Mouse (Mus musculus): ENCODE measurements around the gene Col23a1. TPM values are rescaled to one million over a fixed set of nuclear protein-coding genes. Genes with fewer than 3 reads are reported as not detected.

The Col23a1 gene
- polyA plus RNA-seq, 1 experiment = 10.3 TPM

- Histone ChIP-seq H3ac (ENCODE audit: control insufficient read depth, insufficient read length) (no peak overlapping the region), H3K36me3 (ENCODE audit: control insufficient read depth, insufficient read depth) (no peaks in the 10 kb centered on the region), H3K4me3 (no peak overlapping the region), H3K27me3 (ENCODE audit: control insufficient read depth, insufficient read depth, insufficient read length) (peaks cover 5% of the 10 kb centered on the region), H3K4me2 (ENCODE audit: low read depth) (no peak overlapping the region), H3K79me2 (ENCODE audit: control insufficient read depth, insufficient read depth) (no peaks in the 10 kb centered on the region)
- TF ChIP-seq REST (IDR thresholded peaks at IDR 0.05; ENCODE audit: insufficient read depth, insufficient read length) = no peak
- no peak for TF ChIP-seq MYOG (IDR thresholded peaks at IDR 0.05; ENCODE audit: control insufficient read depth in 1 of 3, insufficient read depth in 1 of 3, insufficient read length in 2 of 3, low read depth in 2 of 3)
- no peak for TF ChIP-seq TCF3 (IDR thresholded peaks at IDR 0.05; ENCODE audit: insufficient read length, low read depth)
- TF ChIP-seq USF1 (IDR thresholded peaks at IDR 0.05; ENCODE audit: low read depth) = no peak
- TF ChIP-seq E2F4 (IDR thresholded peaks at IDR 0.05; ENCODE audit: insufficient read depth) = no peak
- TF ChIP-seq POLR2AphosphoS2 (IDR thresholded peaks at IDR 0.05; ENCODE audit: insufficient read length, low read depth) = no peak
- TF ChIP-seq TCF12 (IDR thresholded peaks at IDR 0.05; ENCODE audit: insufficient read depth, poor library complexity, severe bottlenecking) = no peak
Measured at GRCm38 (mm10) chr11:51555066-51555465, 265.3 kb downstream of the Col23a1 start.

DNA sequence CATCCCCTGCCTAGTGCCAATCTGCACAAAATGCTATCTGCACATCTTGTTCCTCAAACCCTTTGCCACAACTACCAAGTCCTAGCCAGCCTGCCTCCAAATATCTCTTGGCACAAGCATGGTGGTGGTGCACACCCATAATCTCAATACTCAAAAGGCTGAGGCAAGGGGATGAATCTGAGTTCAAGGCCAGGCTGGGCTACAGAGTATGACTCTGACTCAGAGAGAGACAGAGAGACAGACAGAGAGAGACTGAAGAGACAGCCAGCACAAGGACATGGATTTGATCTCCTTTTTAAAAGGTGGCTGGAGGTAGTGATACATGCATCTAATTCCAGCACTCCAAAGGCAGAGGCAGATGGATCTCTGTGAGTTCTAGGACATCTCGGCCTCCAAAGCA lies 273.6 kb downstream of the Col23a1 start:
- Histone ChIP-seq H3K79me2 (ENCODE audit: control insufficient read depth, insufficient read depth) (no peaks in the 10 kb centered on the region), H3K27me3 (ENCODE audit: control insufficient read depth, insufficient read depth, insufficient read length) (peaks cover 49% of the 10 kb centered on the region), H3ac (ENCODE audit: control insufficient read depth, insufficient read length) (no peak overlapping the region), H3K4me3 (no peak overlapping the region), H3K36me3 (ENCODE audit: control insufficient read depth, insufficient read depth) (no peaks in the 10 kb centered on the region), H3K4me2 (ENCODE audit: low read depth) (no peak overlapping the region)
- TF ChIP-seq MYOG (IDR thresholded peaks at IDR 0.05; ENCODE audit: control insufficient read depth in 1 of 3, insufficient read depth in 1 of 3, insufficient read length in 2 of 3, low read depth in 2 of 3) = no peak
- TF ChIP-seq POLR2A (IDR thresholded peaks at IDR 0.05; ENCODE audit: insufficient read length, low read depth) = no peak
- TF ChIP-seq E2F4 (IDR thresholded peaks at IDR 0.05; ENCODE audit: insufficient read depth) = no peak
- no peak for TF ChIP-seq TCF12 (IDR thresholded peaks at IDR 0.05; ENCODE audit: insufficient read depth, poor library complexity, severe bottlenecking)
- no peak for TF ChIP-seq REST (IDR thresholded peaks at IDR 0.05; ENCODE audit: insufficient read depth, insufficient read length)
- no peak for TF ChIP-seq CEBPB (IDR thresholded peaks at IDR 0.05; ENCODE audit: insufficient read depth, poor library complexity, severe bottlenecking)
- no peak for TF ChIP-seq USF1 (IDR thresholded peaks at IDR 0.05; ENCODE audit: low read depth)
- TF ChIP-seq POLR2AphosphoS2 (IDR thresholded peaks at IDR 0.05; ENCODE audit: insufficient read length, low read depth) = no peak
- TF ChIP-seq MAX (IDR thresholded peaks at IDR 0.05; ENCODE audit: low read depth) = no peak
- no peak for TF ChIP-seq TCF3 (IDR thresholded peaks at IDR 0.05; ENCODE audit: insufficient read length, low read depth)
- TF ChIP-seq SRF (IDR thresholded peaks at IDR 0.05; ENCODE audit: control insufficient read depth, insufficient read length, low read depth) = no peak
- TF ChIP-seq MYOD1 (IDR thresholded peaks at IDR 0.05; ENCODE audit: control insufficient read depth in 1 of 3, insufficient read length in 2 of 3, low read depth in 2 of 3) = no peak

- TF ChIP-seq POLR2A (IDR thresholded peaks at IDR 0.05; ENCODE audit: insufficient read length, low read depth) = no peak
- no peak for TF ChIP-seq TCF12 (IDR thresholded peaks at IDR 0.05; ENCODE audit: insufficient read depth, poor library complexity, severe bottlenecking)
- TF ChIP-seq MYOG (IDR thresholded peaks at IDR 0.05; ENCODE audit: control insufficient read depth in 1 of 3, insufficient read depth in 1 of 3, insufficient read length in 2 of 3, low read depth in 2 of 3) = no peak
- TF ChIP-seq MAX (IDR thresholded peaks at IDR 0.05; ENCODE audit: low read depth) = no peak
- no peak for TF ChIP-seq MYOD1 (IDR thresholded peaks at IDR 0.05; ENCODE audit: control insufficient read depth in 1 of 3, insufficient read length in 2 of 3, low read depth in 2 of 3)
- TF ChIP-seq E2F4 (IDR thresholded peaks at IDR 0.05; ENCODE audit: insufficient read depth) = no peak
- TF ChIP-seq CEBPB (IDR thresholded peaks at IDR 0.05; ENCODE audit: insufficient read depth, poor library complexity, severe bottlenecking) = no peak
- TF ChIP-seq POLR2AphosphoS2 (IDR thresholded peaks at IDR 0.05; ENCODE audit: insufficient read length, low read depth) = no peak
- TF ChIP-seq USF1 (IDR thresholded peaks at IDR 0.05; ENCODE audit: low read depth) = no peak
- no peak for TF ChIP-seq REST (IDR thresholded peaks at IDR 0.05; ENCODE audit: insufficient read depth, insufficient read length)
- no peak for TF ChIP-seq TCF3 (IDR thresholded peaks at IDR 0.05; ENCODE audit: insufficient read length, low read depth)
- TF ChIP-seq SRF (IDR thresholded peaks at IDR 0.05; ENCODE audit: control insufficient read depth, insufficient read length, low read depth) = no peak
- Histone ChIP-seq H3K79me2 (ENCODE audit: control insufficient read depth, insufficient read depth) (no peaks in the 10 kb centered on the region), H3K4me3 (no peak overlapping the region), H3K36me3 (ENCODE audit: control insufficient read depth, insufficient read depth) (no peaks in the 10 kb centered on the region), H3K4me2 (ENCODE audit: low read depth) (no peak overlapping the region), H3ac (ENCODE audit: control insufficient read depth, insufficient read length) (no peak overlapping the region), H3K27me3 (ENCODE audit: control insufficient read depth, insufficient read depth, insufficient read length) (peaks cover 54% of the 10 kb centered on the region)
Measured at GRCm38 (mm10) chr11:51565062-51565461, 275.3 kb downstream of the Col23a1 start.

GRCm38 (mm10) chr11:51565951-51566350 lies 276.2 kb downstream of the Col23a1 start:
- Histone ChIP-seq H3K36me3 (ENCODE audit: control insufficient read depth, insufficient read depth) (no peaks in the 10 kb centered on the region), H3ac (ENCODE audit: control insufficient read depth, insufficient read length) (no peak overlapping the region), H3K27me3 (ENCODE audit: control insufficient read depth, insufficient read depth, insufficient read length) (peaks cover 51% of the 10 kb centered on the region), H3K79me2 (ENCODE audit: control insufficient read depth, insufficient read depth) (no peaks in the 10 kb centered on the region), H3K4me2 (ENCODE audit: low read depth) (no peak overlapping the region), H3K4me3 (no peak overlapping the region)
- TF ChIP-seq SRF (IDR thresholded peaks at IDR 0.05; ENCODE audit: control insufficient read depth, insufficient read length, low read depth) (no peak), TCF12 (IDR thresholded peaks at IDR 0.05; ENCODE audit: insufficient read depth, poor library complexity, severe bottlenecking) (no peak), CEBPB (IDR thresholded peaks at IDR 0.05; ENCODE audit: insufficient read depth, poor library complexity, severe bottlenecking) (no peak), E2F4 (IDR thresholded peaks at IDR 0.05; ENCODE audit: insufficient read depth) (no peak)

DNA sequence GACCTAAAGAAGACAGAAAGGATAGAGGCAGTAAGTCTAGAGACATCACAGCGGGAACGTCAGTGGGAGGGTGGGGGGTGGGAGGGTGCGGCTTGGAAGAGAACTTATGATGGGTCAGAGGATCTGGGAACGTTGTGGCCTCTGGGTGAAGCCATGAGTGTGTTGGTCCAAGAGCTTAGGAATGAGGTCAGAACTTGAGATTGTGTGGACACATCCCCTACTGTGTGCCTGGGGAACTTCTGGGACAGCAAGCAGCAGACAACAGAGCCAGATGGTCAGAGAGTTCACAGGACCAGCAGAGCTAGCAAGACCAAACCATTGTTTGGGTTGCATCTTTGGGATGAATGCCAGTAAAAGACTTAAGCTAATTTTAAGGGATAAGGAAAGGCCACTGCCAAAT lies 279.1 kb downstream of the Col23a1 start:
- H3K4me2 ChIP-seq (ENCODE audit: low read depth) = no peak overlapping the region
- TF ChIP-seq POLR2A (IDR thresholded peaks at IDR 0.05; ENCODE audit: insufficient read length, low read depth) = no peak
- no peak for TF ChIP-seq E2F4 (IDR thresholded peaks at IDR 0.05; ENCODE audit: insufficient read depth)
- TF ChIP-seq MYOD1 (IDR thresholded peaks at IDR 0.05; ENCODE audit: control insufficient read depth in 1 of 3, insufficient read length in 2 of 3, low read depth in 2 of 3) = no peak
- no peak for TF ChIP-seq TCF3 (IDR thresholded peaks at IDR 0.05; ENCODE audit: insufficient read length, low read depth)
- TF ChIP-seq REST (IDR thresholded peaks at IDR 0.05; ENCODE audit: insufficient read depth, insufficient read length) = no peak
- no peak for TF ChIP-seq TCF12 (IDR thresholded peaks at IDR 0.05; ENCODE audit: insufficient read depth, poor library complexity, severe bottlenecking)
- no peak for TF ChIP-seq MAX (IDR thresholded peaks at IDR 0.05; ENCODE audit: low read depth)

More for the DNA sequence above, 279.1 kb downstream of the Col23a1 start:
- H3K4me3 ChIP-seq = no peak overlapping the region
- H3ac ChIP-seq (ENCODE audit: control insufficient read depth, insufficient read length) = no peak overlapping the region
- H3K79me2 ChIP-seq (ENCODE audit: control insufficient read depth, insufficient read depth) = no peaks in the 10 kb centered on the region
- peaks cover 28% of the 10 kb centered on the region for H3K27me3 ChIP-seq (ENCODE audit: control insufficient read depth, insufficient read depth, insufficient read length)
- H3K36me3 ChIP-seq (ENCODE audit: control insufficient read depth, insufficient read depth) = no peaks in the 10 kb centered on the region

Data from myocyte (in vitro differentiated cells).